Mouse (Mus musculus) cortical plate, adult 2 months (tissue): ENCODE measurements around the gene Hecw2. TPM values are rescaled to one million over a fixed set of nuclear protein-coding genes. Genes with fewer than 3 reads are reported as not detected.

Source experiments
- H3K27ac ChIP-seq: fragments of 200-500 bp; 2 replicates; pipeline ENCODE4 v1.5.1; 2012; ENCODE audit warnings: low read length, control low read depth, inconsistent platforms; ENCODE audit not compliant: insufficient read depth
- H3K4me1 ChIP-seq: fragments of 200-500 bp; 2 replicates; pipeline ENCODE4 v1.6.1; 2011; ENCODE audit warnings: low read length; ENCODE audit not compliant: control insufficient read depth, insufficient read depth
- H3K4me3 ChIP-seq: fragments of 200-500 bp; 2 replicates; pipeline ENCODE4 v1.5.1; 2011; ENCODE audit warnings: mild to moderate bottlenecking, low read length, control low read depth; ENCODE audit not compliant: insufficient read depth
- CTCF ChIP-seq: fragments of 200-500 bp; IDR thresholded peaks from 2 replicates; pipeline ENCODE4 v1.5.1; 2011; ENCODE audit warnings: mild to moderate bottlenecking, control low read depth, low read length; ENCODE audit not compliant: insufficient read depth; ENCODE audit errors: extremely low read depth
- POLR2A ChIP-seq: fragments of 200-500 bp; IDR thresholded peaks from 2 replicates; pipeline ENCODE4 v1.6.1; 2011; ENCODE audit warnings: mild to moderate bottlenecking, low read length, control low read depth; ENCODE audit not compliant: insufficient read depth; ENCODE audit errors: extremely low read depth
- polyA plus RNA-seq: library from polyadenylated mRNA; depleted of rRNA; stranded (reverse); fragments of >200 nt; gene quantifications from 2 replicates; pipeline ENCODE4 v1.2.3, GENCODE M21; 2012

Hecw2 gene
- polyA plus RNA-seq, 1 experiment: 10.8 TPM

GRCm38 (mm10) chr1:54159531-54159930 is 35.4 kb downstream of the Hecw2 start:
- Histone ChIP-seq H3K27ac (no peak overlapping the region), H3K4me1 (peaks cover 4% of the 10 kb centered on the region), H3K4me3 (no peak overlapping the region)
- TF ChIP-seq POLR2A (no peak), CTCF (no peak)

- Histone ChIP-seq H3K27ac (no peak overlapping the region), H3K4me1 (peaks cover 4% of the 10 kb centered on the region; the same call in 1 of the 2 replicates), H3K4me3 (no peak overlapping the region)
- TF ChIP-seq CTCF (no peak), POLR2A (no peak)
These were observed 41.7 kb downstream of the Hecw2 start for GRCm38 (mm10) chr1:54153216-54153786.

GRCm38 (mm10) chr1:54145106-54145505 is 49.9 kb downstream of the Hecw2 start:
- TF ChIP-seq POLR2A: no peak
- no peak for TF ChIP-seq CTCF
- no peak overlapping the region for H3K4me3 ChIP-seq
- no peak overlapping the region for H3K27ac ChIP-seq
- peaks cover 2% of the 10 kb centered on the region for H3K4me1 ChIP-seq

GRCm38 (mm10) chr1:54133802-54134436 is 61.0 kb downstream of the Hecw2 start:
- TF ChIP-seq POLR2A: no peak
- no peak for TF ChIP-seq CTCF
- Histone ChIP-seq H3K27ac (peak overlapping the region; percentile 0; the same call in 1 of the 2 replicates), H3K4me1 (peaks cover 4% of the 10 kb centered on the region; the same call in 1 of the 2 replicates), H3K4me3 (no peak overlapping the region)

GRCm38 (mm10) chr1:54128714-54129431 is 66.1 kb downstream of the Hecw2 start:
- Histone ChIP-seq H3K4me1 (peaks cover 5% of the 10 kb centered on the region), H3K4me3 (no peak overlapping the region), H3K27ac (no peak overlapping the region; the same call in 1 of the 2 replicates)
- TF ChIP-seq CTCF (no peak), POLR2A (no peak)

- H3K27ac ChIP-seq: 0 out of 2 replicates have a peak overlapping the region, but pooled peaks have one; percentile 37
- no peak overlapping the region for H3K4me3 ChIP-seq
- TF ChIP-seq CTCF (no peak), POLR2A (no peak)
- peaks cover 4% of the 10 kb centered on the region for H3K4me1 ChIP-seq
These were observed 67.8 kb downstream of the Hecw2 start for GRCm38 (mm10) chr1:54126991-54127742.

GRCm38 (mm10) chr1:54122551-54122950 is 72.4 kb downstream of the Hecw2 start:
- Histone ChIP-seq H3K27ac (peak overlapping the region; percentile 49; the same call in 1 of the 2 replicates), H3K4me1 (peaks cover 10% of the 10 kb centered on the region), H3K4me3 (no peak overlapping the region)
- no peak for TF ChIP-seq CTCF
- TF ChIP-seq POLR2A: no peak

GRCm38 (mm10) chr1:54121071-54121730 is 73.8 kb downstream of the Hecw2 start:
- H3K4me3 ChIP-seq: no peak overlapping the region
- no peak for TF ChIP-seq POLR2A
- TF ChIP-seq CTCF: no peak
- peaks cover 10% of the 10 kb centered on the region for H3K4me1 ChIP-seq
- no peak overlapping the region for H3K27ac ChIP-seq

GRCm38 (mm10) chr1:54119638-54120320 is 75.2 kb downstream of the Hecw2 start:
- Histone ChIP-seq H3K4me1 (peaks cover 10% of the 10 kb centered on the region), H3K4me3 (no peak overlapping the region), H3K27ac (no peak overlapping the region)
- TF ChIP-seq POLR2A: no peak
